Mouse (Mus musculus): ENCODE results near the gene Znhit1. TPM values are rescaled to one million over a fixed set of nuclear protein-coding genes. Genes with fewer than 3 reads are reported as not detected.

Gene Znhit1
- polyA plus RNA-seq, 1 experiment from 2014 or later = 110 TPM

DNA sequence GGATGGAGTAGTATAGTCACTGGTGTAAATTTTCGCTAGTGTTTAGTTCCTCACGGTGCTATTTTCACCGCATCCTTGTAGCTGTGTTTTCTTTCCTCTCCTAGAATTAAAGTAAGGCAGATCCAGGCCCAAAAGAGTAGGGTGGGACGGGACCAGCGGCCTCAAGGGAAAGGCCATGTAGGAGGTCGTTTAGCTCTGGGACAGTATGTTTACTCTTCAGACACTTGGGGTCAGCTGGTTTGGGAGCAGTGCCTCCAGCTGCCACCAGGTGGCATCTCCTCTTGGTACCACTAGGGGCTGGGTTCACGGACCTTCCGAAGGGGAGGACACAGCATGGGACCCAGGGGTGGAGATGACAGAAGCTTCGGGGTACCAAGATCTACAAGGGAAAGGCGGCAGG, 25.3 kb downstream of the Znhit1 start:
- Histone ChIP-seq H3K4me1 (replicated peaks) (peaks cover 20% of the 10 kb centered on the region), H3K4me2 (replicated peaks) (peak overlapping the region; percentile 71), H3K36me3 (peaks cover 45% of the 10 kb centered on the region), H3K27ac (peak overlapping the region; percentile 90), H3K27me3 (no peaks in the 10 kb centered on the region), H3K4me3 (replicated peaks) (peak overlapping the region; percentile 63), H3K9me3 (no peaks in the 10 kb centered on the region), H3K9ac (replicated peaks) (peak overlapping the region; percentile 79)
- WGBS = 3% methylated on average over 10 of the region's 10 CpGs
- ATAC-seq = peak; percentile 73

DNA sequence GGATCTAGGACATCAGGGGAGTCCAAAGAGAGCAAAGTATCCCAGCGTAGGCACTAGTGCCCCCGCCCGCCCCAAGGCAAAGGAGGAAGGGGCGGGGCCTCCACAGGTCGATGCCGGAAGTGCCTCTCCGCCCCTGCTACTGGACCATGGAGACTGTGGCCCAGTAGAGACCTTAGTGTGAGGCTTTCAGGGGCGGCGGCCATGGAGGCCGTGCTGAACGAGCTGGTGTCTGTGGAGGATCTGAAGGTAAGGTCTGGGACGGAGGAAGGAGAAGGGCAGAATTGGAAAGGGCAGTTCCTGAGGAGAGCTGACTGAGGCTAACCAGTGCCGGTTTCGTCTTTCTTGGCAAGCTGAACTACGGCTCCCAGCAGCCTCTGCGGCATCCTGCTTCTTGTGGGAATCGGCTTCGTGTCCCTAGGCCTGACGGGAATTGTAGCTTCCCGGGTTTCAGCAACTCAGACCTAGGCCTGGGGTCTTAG, 25.8 kb downstream of the Znhit1 start:
- Histone ChIP-seq H3K9me3 (no peaks in the 10 kb centered on the region), H3K4me2 (replicated peaks) (peak overlapping the region; percentile 71), H3K4me1 (replicated peaks) (peaks cover 20% of the 10 kb centered on the region), H3K27me3 (no peaks in the 10 kb centered on the region), H3K27ac (peak overlapping the region; percentile 90), H3K36me3 (peaks cover 48% of the 10 kb centered on the region), H3K9ac (replicated peaks) (peak overlapping the region; percentile 79), H3K4me3 (replicated peaks) (peak overlapping the region; percentile 63)
- WGBS = under 1% methylated on average over 20 of the region's 20 CpGs
- peak; percentile 94 for ATAC-seq

DNA sequence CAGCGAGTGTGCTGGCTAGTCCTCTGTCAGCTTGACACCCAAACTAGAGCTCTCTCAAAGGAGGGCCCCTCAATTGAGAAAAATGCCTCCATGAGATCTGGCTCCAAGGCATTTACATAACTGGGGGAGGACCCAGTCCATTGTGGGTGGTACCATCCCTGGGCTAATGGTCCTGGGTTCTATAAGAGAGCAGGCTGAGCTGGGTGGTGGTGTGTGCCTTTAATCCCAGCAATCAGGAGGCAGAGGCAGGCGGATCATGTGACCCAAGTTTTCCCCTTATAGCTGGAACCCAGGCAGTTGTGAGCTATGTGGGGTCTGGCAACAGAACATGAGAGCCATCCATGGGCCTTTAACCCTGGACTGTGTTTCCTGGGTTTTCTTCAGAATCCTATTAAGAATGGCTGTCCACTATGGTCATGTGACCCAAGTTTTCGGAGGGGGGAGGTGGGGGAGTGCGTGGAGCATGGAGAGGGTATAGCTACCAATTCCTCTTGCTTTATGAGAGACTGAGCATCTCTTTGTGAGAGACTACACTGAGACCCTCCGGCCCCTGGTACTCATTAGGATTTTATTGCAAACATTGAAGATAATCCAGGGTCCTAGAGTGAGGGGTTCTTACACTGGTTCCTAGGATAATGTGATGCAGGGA, 26.4 kb downstream of the Znhit1 start:
- Histone ChIP-seq H3K4me3 (replicated peaks) (peak overlapping the region; percentile 63), H3K36me3 (peaks cover 46% of the 10 kb centered on the region), H3K4me1 (replicated peaks) (peaks cover 24% of the 10 kb centered on the region), H3K27me3 (no peaks in the 10 kb centered on the region), H3K9ac (replicated peaks) (peak overlapping the region; percentile 79), H3K27ac (peak overlapping the region; percentile 90), H3K9me3 (no peaks in the 10 kb centered on the region), H3K4me2 (replicated peaks) (peak overlapping the region; percentile 71)
- ATAC-seq = no peak; the same call in 1 of the 2 replicates
- WGBS = 28% methylated on average over 5 of the region's 5 CpGs

DNA sequence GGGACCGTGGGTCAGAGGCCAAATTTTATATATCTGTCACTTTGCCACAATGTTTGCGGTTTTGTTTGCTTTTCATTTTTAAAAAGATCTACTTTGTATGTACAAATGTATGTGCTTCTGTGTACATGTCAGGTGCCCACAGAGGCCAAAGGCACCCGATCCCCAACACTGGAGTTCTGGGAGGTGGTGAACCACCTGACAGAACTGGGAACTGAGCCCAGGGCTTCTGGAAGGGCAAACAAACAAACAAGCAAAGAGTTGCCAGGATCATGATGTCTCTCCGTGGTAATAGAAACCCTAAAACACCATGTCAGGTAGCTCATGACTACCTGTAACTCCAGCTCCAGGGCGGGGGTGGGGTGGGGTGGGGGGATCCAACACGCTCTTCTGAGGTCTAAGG, 27.8 kb downstream of the Znhit1 start:
- Histone ChIP-seq H3K4me2 (replicated peaks) (no peak overlapping the region), H3K9ac (replicated peaks) (no peak overlapping the region), H3K9me3 (no peaks in the 10 kb centered on the region), H3K36me3 (peaks cover 37% of the 10 kb centered on the region), H3K4me1 (replicated peaks) (peaks cover 35% of the 10 kb centered on the region), H3K27me3 (no peaks in the 10 kb centered on the region), H3K27ac (no peak overlapping the region), H3K4me3 (replicated peaks) (no peak overlapping the region)
- WGBS = 95% methylated on average over 6 of the region's 6 CpGs
- no peak for ATAC-seq

DNA sequence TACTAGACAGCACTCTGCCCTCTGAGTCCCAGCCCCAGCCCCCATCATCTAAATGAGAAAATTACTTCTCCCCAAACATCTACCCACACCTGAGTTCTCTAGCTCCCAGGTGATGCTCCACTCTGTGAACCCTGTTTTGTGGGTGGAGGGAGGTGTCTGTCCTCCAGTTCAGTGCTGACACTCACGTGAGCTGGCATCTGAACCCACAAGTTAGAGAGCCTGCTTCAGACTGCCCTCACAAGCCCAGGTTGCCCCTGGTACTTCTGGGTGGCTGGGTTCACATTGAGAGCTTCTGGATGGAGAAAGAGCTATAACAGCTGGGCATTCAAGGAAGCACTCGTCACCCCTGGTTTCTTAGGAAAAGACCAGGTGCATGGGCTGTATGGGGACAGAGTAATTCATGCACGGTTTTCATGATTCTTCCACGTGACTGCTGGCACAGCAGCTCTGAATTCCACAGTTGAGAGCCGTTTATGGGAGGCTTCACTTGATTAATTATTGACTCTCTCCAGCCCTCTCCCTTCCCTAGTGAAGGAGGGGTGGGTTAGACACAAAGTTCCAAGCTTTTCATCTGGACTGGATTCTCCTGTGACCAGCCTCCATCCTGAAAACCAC, 28.7 kb downstream of the Znhit1 start:
- Histone ChIP-seq H3K4me2 (replicated peaks) (no peak overlapping the region), H3K27ac (no peak overlapping the region), H3K27me3 (no peaks in the 10 kb centered on the region), H3K9ac (replicated peaks) (no peak overlapping the region), H3K36me3 (peaks cover 28% of the 10 kb centered on the region), H3K4me3 (replicated peaks) (no peak overlapping the region), H3K9me3 (no peaks in the 10 kb centered on the region), H3K4me1 (replicated peaks) (peaks cover 44% of the 10 kb centered on the region)
- WGBS = 83% methylated on average over 5 of the region's 5 CpGs
- no peak for ATAC-seq

DNA sequence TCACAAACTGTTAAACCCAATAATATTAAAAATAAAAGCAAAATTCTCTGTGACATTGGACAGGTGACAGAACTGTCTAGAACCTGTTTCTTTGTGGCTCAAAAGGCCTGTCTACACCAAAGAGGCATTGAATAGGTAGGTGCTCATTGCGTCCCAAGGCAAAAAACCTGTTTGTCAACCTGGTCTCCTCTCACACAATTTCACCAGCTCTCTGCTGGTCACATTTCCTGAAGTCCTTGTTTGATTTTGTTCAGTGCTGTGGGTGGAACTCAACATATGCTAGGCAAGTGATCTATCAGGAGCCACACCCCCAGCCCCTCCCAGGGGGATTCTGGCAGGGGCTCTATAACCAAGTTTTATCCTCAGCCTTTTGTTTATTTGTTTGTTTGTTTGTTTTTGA, 30.6 kb downstream of the Znhit1 start:
- H3K9ac ChIP-seq (replicated peaks) = no peak overlapping the region
- WGBS = 97% methylated on average over 1 of the region's 1 CpGs
- H3K36me3 ChIP-seq = peaks cover 17% of the 10 kb centered on the region

DNA sequence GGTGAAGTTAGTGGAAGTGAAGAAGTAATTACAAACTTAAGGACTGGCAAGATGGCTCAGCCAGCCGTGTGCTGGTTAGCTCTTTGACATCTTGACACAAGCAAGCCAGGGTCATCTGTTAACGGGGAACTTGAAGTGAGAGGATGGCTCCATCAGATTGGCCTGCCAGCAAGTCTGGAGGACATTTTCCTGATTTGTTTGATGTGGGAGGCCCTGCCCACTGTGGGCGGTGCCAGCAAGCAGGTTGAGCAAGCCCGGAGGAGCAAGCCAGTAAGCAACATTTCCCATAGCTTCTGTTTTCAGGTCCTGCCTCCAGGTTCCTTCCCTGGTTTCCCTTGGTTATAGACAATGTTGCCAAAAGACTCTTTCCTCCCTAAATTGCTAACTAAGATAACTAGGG, 32.2 kb downstream of the Znhit1 start:
- H3K4me3 ChIP-seq (replicated peaks) = no peak overlapping the region; the same call in 1 of the 2 replicates
- H3K27ac ChIP-seq = no peak overlapping the region
- no peak for ATAC-seq
- no peaks in the 10 kb centered on the region for H3K9me3 ChIP-seq
- WGBS = 83% methylated on average over 4 of the region's 4 CpGs
- peaks cover 17% of the 10 kb centered on the region for H3K36me3 ChIP-seq
- H3K4me2 ChIP-seq (replicated peaks) = no peak overlapping the region
- no peaks in the 10 kb centered on the region for H3K27me3 ChIP-seq
- no peak overlapping the region for H3K9ac ChIP-seq (replicated peaks)
- peaks cover 30% of the 10 kb centered on the region for H3K4me1 ChIP-seq (replicated peaks)

More for the DNA sequence above, 30.6 kb downstream of the Znhit1 start:
- Histone ChIP-seq H3K4me3 (replicated peaks) (no peak overlapping the region), H3K27me3 (no peaks in the 10 kb centered on the region), H3K9me3 (no peaks in the 10 kb centered on the region), H3K27ac (no peak overlapping the region), H3K4me1 (replicated peaks) (peaks cover 41% of the 10 kb centered on the region), H3K4me2 (replicated peaks) (no peak overlapping the region)
- no peak for ATAC-seq

DNA sequence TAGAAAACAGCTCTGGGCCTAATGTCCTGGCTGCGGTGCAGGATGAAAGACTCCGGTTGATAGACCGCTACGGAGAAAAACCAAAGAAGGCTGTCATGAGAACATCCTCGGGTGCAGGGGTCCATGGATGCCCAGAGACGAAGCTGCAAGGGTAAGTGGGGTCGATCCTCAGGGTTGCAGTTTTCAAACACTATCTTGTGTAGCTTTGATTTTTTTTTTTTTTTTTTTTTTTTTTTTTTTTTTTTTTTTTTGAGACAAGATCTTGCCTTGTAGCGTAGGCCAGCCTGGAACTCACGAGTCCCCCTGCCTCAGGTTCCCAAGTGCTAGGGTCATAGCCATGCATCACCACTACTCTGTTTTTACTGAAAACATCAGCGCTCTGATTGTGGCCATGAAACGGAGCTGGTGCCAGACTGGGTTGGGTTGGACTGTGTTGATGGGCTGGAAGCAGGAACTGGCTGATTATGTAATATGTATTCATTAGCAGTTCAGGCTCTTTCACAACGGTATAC, 34.3 kb downstream of the Znhit1 start:
- Histone ChIP-seq H3K36me3 (peaks cover 17% of the 10 kb centered on the region), H3K9ac (replicated peaks) (peak overlapping the region; percentile 90), H3K27ac (peak overlapping the region; percentile 79), H3K27me3 (no peaks in the 10 kb centered on the region), H3K4me3 (replicated peaks) (peak overlapping the region; percentile 86), H3K9me3 (no peaks in the 10 kb centered on the region), H3K4me2 (replicated peaks) (peak overlapping the region; percentile 85), H3K4me1 (replicated peaks) (peaks cover 29% of the 10 kb centered on the region)
- 2% methylated on average over 12 of the region's 12 CpGs for WGBS
- no peak; the same call in 1 of the 2 replicates for ATAC-seq

DNA sequence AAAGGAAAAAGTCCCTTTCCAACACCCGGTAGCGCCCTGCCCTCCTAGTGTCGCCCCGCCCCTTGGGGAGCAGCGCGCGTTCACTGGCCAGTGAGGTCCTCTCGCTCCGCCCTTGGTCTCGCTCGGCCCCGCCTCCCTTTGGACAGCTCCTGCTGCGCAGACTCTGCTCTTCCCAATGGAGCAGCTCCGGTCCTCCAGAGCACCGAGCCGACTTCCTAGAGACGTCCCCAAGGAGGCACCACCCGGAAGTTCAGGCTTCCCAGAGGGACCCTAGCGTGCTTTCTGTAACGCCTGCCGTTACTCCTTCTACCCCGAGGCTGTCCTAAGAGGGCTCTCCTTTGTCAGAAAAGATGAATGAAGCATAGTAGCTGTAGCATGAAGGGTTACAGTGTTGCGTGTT, 34.8 kb downstream of the Znhit1 start, which contains the start of gene Fis1:
Gene Fis1, plus strand, starts transcription at position 261 of the 400 bp plus-strand sequence.
- H3K9me3 ChIP-seq = no peaks in the 10 kb centered on the region
- peaks cover 17% of the 10 kb centered on the region for H3K36me3 ChIP-seq
- H3K27me3 ChIP-seq = no peaks in the 10 kb centered on the region
- H3K4me1 ChIP-seq (replicated peaks) = peaks cover 29% of the 10 kb centered on the region
- ATAC-seq = peak; percentile 98
- H3K4me3 ChIP-seq (replicated peaks) = peak within 1 kb of the TSS; percentile 86
- H3K27ac ChIP-seq = peak within 1 kb of the TSS; percentile 79
- WGBS = 1% methylated on average over 23 of the region's 23 CpGs
- peak within 1 kb of the TSS; percentile 90 for H3K9ac ChIP-seq (replicated peaks)
- peak within 1 kb of the TSS; percentile 85 for H3K4me2 ChIP-seq (replicated peaks)

DNA sequence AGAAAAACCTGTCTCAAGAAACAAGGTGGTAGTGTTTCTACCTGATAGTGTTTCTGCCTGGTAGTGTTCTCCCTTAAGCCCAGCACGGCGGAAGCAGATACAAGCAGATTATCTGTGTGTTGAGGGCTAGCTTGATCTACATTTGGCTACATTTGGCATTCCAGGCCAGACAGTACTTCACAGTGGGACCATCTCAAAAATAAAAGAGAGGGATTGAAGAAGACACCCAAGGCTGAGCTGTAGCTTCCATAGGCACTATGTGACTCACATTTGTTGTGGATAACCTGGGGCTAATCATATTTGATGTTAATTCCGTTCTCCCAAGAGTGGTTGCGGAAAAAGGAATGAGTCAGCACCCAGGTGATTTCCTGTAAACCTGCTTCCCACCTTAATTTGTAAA, 35.7 kb downstream of the Znhit1 start:
- peak overlapping the region; percentile 85 for H3K4me2 ChIP-seq (replicated peaks)
- no peak for ATAC-seq
- no peak overlapping the region for H3K27ac ChIP-seq
- H3K4me3 ChIP-seq (replicated peaks) = peak overlapping the region; percentile 86; the same call in 1 of the 2 replicates
- no peaks in the 10 kb centered on the region for H3K27me3 ChIP-seq
- H3K36me3 ChIP-seq = peaks cover 10% of the 10 kb centered on the region; the same call in 1 of the 2 replicates
- no peak overlapping the region for H3K9ac ChIP-seq (replicated peaks)
- 78% methylated on average over 4 of the region's 4 CpGs for WGBS
- no peaks in the 10 kb centered on the region for H3K9me3 ChIP-seq
- H3K4me1 ChIP-seq (replicated peaks) = peaks cover 29% of the 10 kb centered on the region

DNA sequence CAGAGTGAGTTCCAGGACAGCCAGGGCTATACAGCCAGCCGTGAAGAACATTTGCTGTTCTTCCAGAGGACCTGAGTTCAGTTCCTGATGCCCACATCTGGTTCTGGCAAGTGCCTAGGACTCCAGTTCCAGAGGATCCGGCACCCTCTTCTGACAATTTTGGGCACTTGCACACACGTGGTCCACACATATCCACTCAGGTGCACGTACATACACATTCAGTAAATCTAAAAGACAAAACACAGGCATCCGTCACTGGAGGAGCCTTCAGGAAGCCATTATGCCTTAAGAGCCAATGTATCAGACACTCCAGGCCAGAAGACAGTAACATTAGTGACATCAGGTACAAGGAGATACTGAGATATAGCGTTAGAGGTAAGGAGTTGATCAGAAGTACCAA, 37.3 kb downstream of the Znhit1 start:
- Histone ChIP-seq H3K4me1 (replicated peaks) (peaks cover 20% of the 10 kb centered on the region), H3K9ac (replicated peaks) (no peak overlapping the region), H3K27ac (no peak overlapping the region), H3K4me2 (replicated peaks) (no peak overlapping the region), H3K27me3 (no peaks in the 10 kb centered on the region), H3K9me3 (no peaks in the 10 kb centered on the region), H3K36me3 (0 out of 2 replicates have a peak, but pooled peaks cover under 1% of the 10 kb centered on the region), H3K4me3 (replicated peaks) (no peak overlapping the region)
- no peak for ATAC-seq
- 91% methylated on average over 6 of the region's 6 CpGs for WGBS
